Mouse (Mus musculus) limb, embryonic 14.5 days (tissue): ENCODE measurements around the gene Cmtm7. TPM values are rescaled to one million over a fixed set of nuclear protein-coding genes. Genes with fewer than 3 reads are reported as not detected.

Experiments used
- ATAC-seq: fragments of 200-750 bp; cut with Nextera tagmentation; 2 replicates; pipeline ENCODE4 v1.8.0; 2017; ENCODE audit warnings: low read depth, moderate number of reproducible peaks, moderate TSS enrichment; ENCODE audit not compliant: low FRiP score
- DNase-seq: peaks from one replicate; pipeline ENCODE4 v3.0.0-alpha.2; 2015; ENCODE audit warnings: low spot score
- H3K27ac ChIP-seq: fragments of 300-500 bp; sonication (generic); replicated peaks from 2 replicates; pipeline ENCODE4 v1.5.1; 2014; ENCODE audit warnings: low read depth, mild to moderate bottlenecking, low read length, moderate library complexity, mixed read lengths
- H3K27me3 ChIP-seq: fragments of 300-500 bp; sonication (generic); 2 replicates; pipeline ENCODE4 v1.6.1; 2014; ENCODE audit warnings: low read length, mixed read lengths; ENCODE audit not compliant: control insufficient read depth, insufficient read depth
- H3K36me3 ChIP-seq: fragments of 300-500 bp; sonication (generic); 2 replicates; pipeline ENCODE4 v1.6.1; 2014; ENCODE audit warnings: mild to moderate bottlenecking, low read length, moderate library complexity, mixed read lengths; ENCODE audit not compliant: control insufficient read depth, insufficient read depth
- H3K4me1 ChIP-seq: fragments of 300-500 bp; sonication (generic); 2 replicates; pipeline ENCODE4 v1.6.1; 2014; ENCODE audit warnings: antibody characterized with exemption, low read length, mixed read lengths; ENCODE audit not compliant: control insufficient read depth, insufficient read depth
- H3K4me2 ChIP-seq: fragments of 300-500 bp; sonication (generic); replicated peaks from 2 replicates; pipeline ENCODE4 v1.6.1; 2014; ENCODE audit warnings: low read depth, mild to moderate bottlenecking, low read length, moderate library complexity; ENCODE audit not compliant: severe bottlenecking
- H3K4me3 ChIP-seq: fragments of 300-500 bp; sonication (generic); replicated peaks from 2 replicates; pipeline ENCODE4 v1.5.1; 2014; ENCODE audit warnings: low read length
- H3K9ac ChIP-seq: fragments of 300-500 bp; sonication (generic); 2 replicates; pipeline ENCODE4 v1.6.1; 2014; ENCODE audit warnings: mild to moderate bottlenecking, low read depth, low read length, moderate library complexity; ENCODE audit not compliant: severe bottlenecking
- H3K9me3 ChIP-seq: fragments of 300-500 bp; sonication (generic); 2 replicates; pipeline ENCODE4 v1.6.1; 2016; ENCODE audit warnings: low read length; ENCODE audit not compliant: control insufficient read depth
- POLR2A ChIP-seq: fragments of 200-500 bp; IDR thresholded peaks from 2 replicates; pipeline ENCODE4 v1.8.0; 2012; ENCODE audit warnings: inconsistent platforms, mild to moderate bottlenecking, moderate library complexity, borderline replicate concordance; ENCODE audit not compliant: insufficient read depth, insufficient read length; ENCODE audit errors: extremely low read depth
- WGBS: fragments of 180-500 bp; shearing (Covaris S2); extraction: QIAGEN DNeasy Blood & Tissue Kit; methylation state at CpG from one replicate; pipeline ENCODE4 v1.1.7; 2014; 5-methylcytosine and 5-hydroxymethylcytosine counted together
- polyA plus RNA-seq, 2 experiments: library from polyadenylated mRNA; depleted of rRNA in 1 of 2; stranded (reverse) in 1 of 2; unstranded in 1 of 2; fragments of >200 nt; fragmentation: Nextera tagmentation in 1 of 2; extraction: Ambion mirVana in 1 of 2; gene quantifications; 2 replicates each; pipeline versions ENCODE4 v1.2.1 to v1.2.3; 2012 to 2014

Cmtm7 gene
- polyA plus RNA-seq (2012; rRNA removed) (118 and 165 TPM in 2 replicates), polyA plus RNA-seq (2014; fragmentation: Nextera tagmentation; extraction: Ambion mirVana) (126 and 127 TPM in 2 replicates)

- H3K27me3 ChIP-seq = no peaks in the 10 kb centered on the region
- DNase-seq (peak; percentile 59), ATAC-seq (peak; percentile 83)
- H3K9me3 ChIP-seq = no peaks in the 10 kb centered on the region
- peak within 1 kb of the TSS; percentile 79 for H3K9ac ChIP-seq
- no peaks in the 10 kb centered on the region for H3K36me3 ChIP-seq
- WGBS = under 1% methylated on average over 47 of the region's 54 CpGs
- peak within 1 kb of the TSS; percentile 85 for H3K4me2 ChIP-seq
- peak within 1 kb of the TSS; percentile 84 for H3K27ac ChIP-seq
- TF ChIP-seq POLR2A = 0 out of 2 replicates have a peak, but pooled peaks have one; percentile 53
- 0 out of 2 replicates have a peak, but pooled peaks cover 7% of the 10 kb centered on the region for H3K4me1 ChIP-seq
- H3K4me3 ChIP-seq = peak within 1 kb of the TSS; percentile 65
These were observed at the start of gene Cmtm7 for GRCm38 (mm10) chr9:114781526-114782212. Gene Cmtm7 (minus strand): TSS chr9:114781856.

DNA sequence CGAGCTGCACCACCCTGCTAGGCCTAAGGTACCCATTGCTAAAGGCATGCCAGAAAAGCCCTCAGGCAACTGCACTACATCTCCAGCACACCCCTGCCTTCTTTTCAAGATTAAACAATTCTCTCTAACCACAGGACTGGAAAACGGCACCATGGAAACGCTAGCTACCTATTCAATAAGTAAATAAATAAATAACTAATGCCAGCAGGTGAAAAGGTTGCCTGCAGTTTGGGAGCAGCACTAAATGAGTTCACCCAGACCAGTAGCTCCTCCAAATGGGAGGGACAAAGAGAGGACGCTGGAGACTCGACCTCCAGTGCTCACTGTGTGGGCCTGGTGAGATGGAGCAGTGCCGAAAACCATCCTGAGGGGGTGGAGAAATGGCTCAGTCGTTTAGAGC, 48.7 kb upstream of the Cmtm7 start:
- DNase-seq (no peak), ATAC-seq (no peak)
- H3K27me3 ChIP-seq = no peaks in the 10 kb centered on the region
- H3K4me2 ChIP-seq = no peak overlapping the region
- no peak overlapping the region for H3K9ac ChIP-seq
- H3K9me3 ChIP-seq = no peaks in the 10 kb centered on the region
- 48% methylated on average over 7 of the region's 7 CpGs for WGBS
- TF ChIP-seq POLR2A = no peak
- no peak overlapping the region for H3K4me3 ChIP-seq
- H3K36me3 ChIP-seq = no peaks in the 10 kb centered on the region
- H3K4me1 ChIP-seq = no peaks in the 10 kb centered on the region
- H3K27ac ChIP-seq = no peak overlapping the region

DNA sequence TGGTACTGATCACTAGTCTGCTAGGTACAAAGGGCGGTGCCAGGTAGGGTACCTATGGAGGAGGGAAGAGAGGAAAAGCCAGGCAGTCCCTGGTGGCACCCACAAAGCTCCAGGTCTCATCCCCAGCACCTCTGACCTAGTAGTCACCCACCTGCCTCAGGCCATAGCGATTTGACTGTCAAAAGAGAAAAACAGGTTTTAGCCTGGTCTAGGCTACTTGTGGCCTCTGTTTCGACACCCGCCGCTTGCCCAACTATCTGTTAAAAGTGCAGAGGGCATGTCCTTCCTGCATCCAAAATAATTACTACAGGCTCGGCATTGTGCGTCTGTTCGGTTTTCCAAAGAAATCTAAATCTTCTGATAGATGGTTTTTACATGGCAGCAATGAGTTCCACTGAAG, 48.0 kb upstream of the Cmtm7 start:
- no peak for TF ChIP-seq POLR2A
- 92% methylated on average over 8 of the region's 8 CpGs for WGBS
- no peak for ATAC-seq

GRCm38 (mm10) chr9:114828377-114828776, 46.7 kb upstream of the Cmtm7 start:
- no peak for ATAC-seq
- Histone ChIP-seq H3K27ac (no peak overlapping the region), H3K4me3 (no peak overlapping the region), H3K36me3 (no peaks in the 10 kb centered on the region), H3K9ac (no peak overlapping the region), H3K4me1 (no peaks in the 10 kb centered on the region), H3K9me3 (no peaks in the 10 kb centered on the region), H3K4me2 (no peak overlapping the region), H3K27me3 (no peaks in the 10 kb centered on the region)
- 94% methylated on average over 6 of the region's 6 CpGs for WGBS
- no peak for TF ChIP-seq POLR2A
- no peak for DNase-seq

More for the DNA sequence above, 48.0 kb upstream of the Cmtm7 start:
- no peak overlapping the region for H3K27ac ChIP-seq
- H3K4me3 ChIP-seq = no peak overlapping the region
- H3K9ac ChIP-seq = no peak overlapping the region
- no peaks in the 10 kb centered on the region for H3K36me3 ChIP-seq
- no peak overlapping the region for H3K4me2 ChIP-seq
- DNase-seq = no peak
- no peaks in the 10 kb centered on the region for H3K4me1 ChIP-seq
- no peaks in the 10 kb centered on the region for H3K9me3 ChIP-seq
- no peaks in the 10 kb centered on the region for H3K27me3 ChIP-seq

DNA sequence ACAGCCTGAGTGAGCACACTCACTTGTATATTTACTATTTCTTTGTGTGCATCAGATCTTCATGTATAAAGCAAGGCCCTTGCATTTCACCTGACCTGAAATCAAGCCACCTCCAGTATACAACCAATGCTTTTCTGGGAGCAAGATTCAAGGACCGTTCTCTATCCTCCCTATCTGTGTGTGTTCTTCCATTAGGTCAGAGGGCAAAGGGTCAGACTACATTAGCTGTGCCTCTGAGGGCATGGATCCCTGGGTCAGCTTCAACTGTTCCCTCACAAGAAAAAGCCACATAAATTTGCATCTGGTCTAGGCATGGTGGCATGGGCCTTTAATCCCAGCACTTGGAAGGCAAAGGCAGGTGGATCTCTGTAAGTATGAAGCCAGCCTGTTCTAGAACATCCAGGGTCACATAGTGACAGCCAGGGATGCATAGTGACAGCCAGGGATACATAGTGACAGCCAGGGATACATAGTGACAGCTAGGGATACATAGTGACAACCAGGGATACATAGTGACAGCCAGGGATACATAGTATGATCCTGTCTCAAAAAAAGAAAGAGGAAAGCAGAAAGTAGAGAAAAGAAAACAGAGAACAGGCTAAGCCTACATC, 45.7 kb upstream of the Cmtm7 start:
- H3K36me3 ChIP-seq = no peaks in the 10 kb centered on the region
- H3K27me3 ChIP-seq = no peaks in the 10 kb centered on the region
- no peak overlapping the region for H3K9ac ChIP-seq
- ATAC-seq (no peak), DNase-seq (no peak)
- no peak overlapping the region for H3K27ac ChIP-seq
- no peaks in the 10 kb centered on the region for H3K9me3 ChIP-seq
- WGBS = 62% methylated on average over 1 of the region's 1 CpGs
- TF ChIP-seq POLR2A = no peak
- no peak overlapping the region for H3K4me3 ChIP-seq
- H3K4me2 ChIP-seq = no peak overlapping the region
- no peaks in the 10 kb centered on the region for H3K4me1 ChIP-seq
